Mouse (Mus musculus): ENCODE results near the gene Gpa33.

DNA sequence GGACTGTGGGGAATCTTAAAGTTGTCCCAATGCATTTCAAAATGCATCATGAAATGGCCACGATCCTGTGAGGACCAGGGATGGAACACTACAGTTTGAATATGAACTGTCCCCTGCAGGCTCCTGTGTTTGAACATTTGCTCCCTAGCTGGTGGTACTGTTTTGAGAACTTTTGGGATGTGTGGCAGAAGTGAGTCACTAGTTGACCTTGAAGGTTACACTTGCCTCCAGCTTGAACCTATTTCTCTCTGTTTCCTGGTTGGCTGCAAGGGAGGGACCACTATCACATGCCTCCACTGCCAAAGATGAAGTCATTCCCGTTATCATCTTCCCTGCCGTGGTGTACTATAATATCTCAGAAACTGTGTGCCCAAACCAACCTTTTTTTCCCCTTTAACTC is 15.1 kb upstream of the Gpa33 start:
- TF ChIP-seq EP300 (IDR thresholded peaks at IDR 0.05; ENCODE audit: insufficient read depth, low read depth, low read length) (no peak), POLR2A (IDR thresholded peaks at IDR 0.05; ENCODE audit: insufficient read depth, low read length) (no peak), CTCF (IDR thresholded peaks at IDR 0.05; ENCODE audit: low read depth, low read length) (no peak)

Measured in ES-Bruce4 (cell line).